Mouse (Mus musculus): ENCODE results near the gene Slc10a6.

GRCm38 (mm10) chr5:103676289-103676881 lies 47.2 kb upstream of the Slc10a6 start:
- TF ChIP-seq CHD2 (IDR thresholded peaks at IDR 0.05; ENCODE audit: low read depth, low read length) (no peak), HCFC1 (IDR thresholded peaks at IDR 0.05; ENCODE audit: borderline replicate concordance, insufficient read depth, low read length) (no peak), ZNF384 (IDR thresholded peaks at IDR 0.05; ENCODE audit: low read depth, low read length) (no peak)

Measured in ES-E14 (cell line).